Mouse (Mus musculus) hindbrain, embryonic 12.5 days (tissue): ENCODE measurements around the gene Cdc42ep5. TPM values are rescaled to one million over a fixed set of nuclear protein-coding genes. Genes with fewer than 3 reads are reported as not detected.

Experiments used
- ATAC-seq: fragments of 200-750 bp; cut with Nextera tagmentation; 2 replicates; pipeline ENCODE4 v1.8.0; 2017; ENCODE audit warnings: moderate TSS enrichment; ENCODE audit not compliant: low FRiP score
- H3K27ac ChIP-seq: fragments of 300-500 bp; sonication (generic); 2 replicates; pipeline ENCODE4 v1.5.1; 2016; ENCODE audit warnings: mild to moderate bottlenecking
- H3K27me3 ChIP-seq: fragments of 300-500 bp; sonication (generic); 2 replicates; pipeline ENCODE4 v1.6.1; 2016; ENCODE audit warnings: mild to moderate bottlenecking
- H3K36me3 ChIP-seq: fragments of 300-500 bp; sonication (generic); 2 replicates; pipeline ENCODE4 v1.6.1; 2016; ENCODE audit warnings: mild to moderate bottlenecking
- H3K4me1 ChIP-seq: fragments of 300-500 bp; sonication (generic); 2 replicates; pipeline ENCODE4 v1.6.1; 2016
- H3K4me2 ChIP-seq: fragments of 300-500 bp; sonication (generic); replicated peaks from 2 replicates; pipeline ENCODE4 v1.6.1; 2016; ENCODE audit warnings: mild to moderate bottlenecking
- H3K4me3 ChIP-seq: fragments of 300-500 bp; sonication (generic); 2 replicates; pipeline ENCODE4 v1.5.1; 2016; ENCODE audit warnings: mild to moderate bottlenecking
- H3K9ac ChIP-seq: fragments of 300-500 bp; sonication (generic); 2 replicates; pipeline ENCODE4 v1.6.1; 2016; ENCODE audit warnings: mild to moderate bottlenecking, moderate library complexity
- H3K9me3 ChIP-seq: fragments of 300-500 bp; sonication (generic); replicated peaks from 2 replicates; pipeline ENCODE4 v1.6.1; 2016; ENCODE audit warnings: mild to moderate bottlenecking
- WGBS: fragments of 180-500 bp; shearing (Covaris S2); methylation state at CpG from one replicate; pipeline ENCODE4 v1.1.7; 2016; 5-methylcytosine and 5-hydroxymethylcytosine counted together
- polyA plus RNA-seq: library from polyadenylated mRNA; unstranded; fragments of >200 nt; fragmentation: Nextera tagmentation; extraction: Ambion mirVana; gene quantifications from 2 replicates; pipeline ENCODE4 v1.2.1, GENCODE M21; 2016

Gene Cdc42ep5
- polyA plus RNA-seq, 1 experiment from 2014 or later = 25.7 TPM

GRCm38 (mm10) chr7:4132581-4132980 lies 32.1 kb downstream of the Cdc42ep5 start:
- WGBS = 95% methylated on average over 3 of the region's 3 CpGs
- Histone ChIP-seq H3K36me3 (peaks cover 25% of the 10 kb centered on the region), H3K9ac (0 out of 2 replicates have a peak overlapping the region, but pooled peaks have one; percentile 6), H3K9me3 (no peaks in the 10 kb centered on the region), H3K27me3 (no peaks in the 10 kb centered on the region), H3K27ac (no peak overlapping the region), H3K4me2 (no peak overlapping the region), H3K4me1 (peaks cover 13% of the 10 kb centered on the region), H3K4me3 (no peak overlapping the region)
- no peak for ATAC-seq

DNA sequence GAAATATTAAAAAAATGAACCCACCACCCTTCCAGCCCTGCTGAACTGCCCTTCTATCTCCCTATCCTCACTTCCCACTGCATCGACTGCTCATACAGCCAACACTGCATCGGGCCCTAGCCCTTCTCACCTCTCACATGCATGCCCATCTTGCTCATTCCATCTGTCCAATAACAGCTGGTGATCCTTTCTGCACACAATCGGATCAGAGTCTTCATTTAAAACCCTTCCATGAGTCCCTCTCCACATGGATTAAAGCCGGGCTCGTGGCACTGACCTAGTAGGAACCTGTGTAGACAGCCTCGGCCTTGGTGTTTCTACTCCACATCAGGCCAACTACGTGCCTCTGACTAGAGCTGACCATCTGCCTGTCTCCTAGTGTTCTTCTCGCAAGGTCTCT lies 32.7 kb downstream of the Cdc42ep5 start:
- Histone ChIP-seq H3K9me3 (no peaks in the 10 kb centered on the region), H3K4me3 (no peak overlapping the region), H3K27ac (peak overlapping the region; percentile 56; the same call in 1 of the 2 replicates), H3K4me2 (no peak overlapping the region), H3K27me3 (no peaks in the 10 kb centered on the region), H3K4me1 (peaks cover 13% of the 10 kb centered on the region), H3K9ac (0 out of 2 replicates have a peak overlapping the region, but pooled peaks have one; percentile 6), H3K36me3 (peaks cover 28% of the 10 kb centered on the region)
- no peak for ATAC-seq
- 88% methylated on average over 8 of the region's 8 CpGs for WGBS

DNA sequence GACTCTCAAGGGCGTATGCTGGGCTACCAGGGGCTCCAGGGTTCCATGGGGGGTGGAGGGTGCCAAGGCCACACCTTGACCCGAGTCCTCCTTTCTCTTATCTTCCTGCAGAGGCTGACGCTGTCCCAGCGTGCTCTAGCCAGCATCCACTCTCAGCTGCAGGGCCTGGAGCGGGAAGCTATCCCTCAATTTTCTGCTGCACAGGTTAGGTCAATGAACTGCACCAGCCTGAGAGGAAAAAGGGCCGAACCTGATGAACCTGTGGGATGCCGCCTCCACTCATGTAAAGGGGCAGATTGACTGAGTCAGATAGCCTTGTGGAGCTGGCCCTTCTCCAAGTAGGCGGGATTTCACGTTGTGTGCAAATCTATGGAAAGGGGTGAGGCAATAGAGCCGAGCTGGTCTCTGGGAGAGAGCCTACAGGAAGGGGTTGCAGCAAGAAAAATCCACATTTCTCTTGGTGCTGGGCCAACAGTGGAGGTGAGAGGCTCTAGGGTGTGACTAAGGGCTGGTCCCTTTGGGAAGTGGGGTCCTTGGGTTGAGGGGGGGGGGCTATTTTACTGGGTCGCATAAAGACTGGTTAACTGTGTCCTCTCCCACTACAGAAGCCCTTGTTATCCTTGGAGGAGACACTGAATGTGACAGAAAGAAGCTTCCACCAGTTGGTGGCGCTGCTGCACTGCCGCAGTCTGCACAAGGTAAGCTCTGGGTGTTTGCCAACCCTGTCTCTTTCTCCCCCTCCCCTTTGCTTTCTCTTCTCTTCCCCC lies 33.8 kb downstream of the Cdc42ep5 start:
- Histone ChIP-seq H3K27me3 (no peaks in the 10 kb centered on the region), H3K4me3 (no peak overlapping the region), H3K4me2 (peak overlapping the region; percentile 21; the same call in 1 of the 2 replicates), H3K36me3 (peaks cover 34% of the 10 kb centered on the region), H3K9ac (0 out of 2 replicates have a peak overlapping the region, but pooled peaks have one; percentile 35), H3K4me1 (peaks cover 13% of the 10 kb centered on the region), H3K9me3 (no peaks in the 10 kb centered on the region), H3K27ac (peak overlapping the region; percentile 66)
- WGBS = 40% methylated on average over 13 of the region's 13 CpGs
- ATAC-seq = peak; percentile 85

DNA sequence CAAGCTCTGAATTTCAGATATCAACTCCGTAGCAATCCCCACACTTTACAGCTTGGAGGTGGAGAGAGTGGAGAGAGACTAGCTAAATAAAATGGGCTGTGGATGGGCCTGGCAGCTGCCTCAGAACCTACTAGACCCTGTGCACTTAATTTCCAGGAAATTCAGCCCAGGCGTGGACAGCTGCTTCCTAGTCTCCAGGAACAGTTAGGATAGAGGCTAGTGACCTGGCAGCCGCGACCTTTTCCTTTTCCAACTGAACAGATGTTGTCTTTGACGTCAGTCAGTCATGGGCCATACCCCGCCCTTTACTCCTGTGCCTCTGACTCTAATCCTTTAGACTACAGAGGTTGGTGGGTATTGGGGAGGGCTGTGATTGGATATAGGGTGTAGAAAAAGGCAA lies 35.8 kb downstream of the Cdc42ep5 start:
- H3K4me1 ChIP-seq = peaks cover 30% of the 10 kb centered on the region
- no peak overlapping the region for H3K4me3 ChIP-seq
- no peak for ATAC-seq
- no peaks in the 10 kb centered on the region for H3K9me3 ChIP-seq
- H3K27ac ChIP-seq = no peak overlapping the region
- H3K36me3 ChIP-seq = peaks cover 34% of the 10 kb centered on the region
- H3K27me3 ChIP-seq = no peaks in the 10 kb centered on the region
- peak overlapping the region; percentile 32; the same call in 1 of the 2 replicates for H3K9ac ChIP-seq
- 74% methylated on average over 6 of the region's 6 CpGs for WGBS
- no peak overlapping the region for H3K4me2 ChIP-seq

DNA sequence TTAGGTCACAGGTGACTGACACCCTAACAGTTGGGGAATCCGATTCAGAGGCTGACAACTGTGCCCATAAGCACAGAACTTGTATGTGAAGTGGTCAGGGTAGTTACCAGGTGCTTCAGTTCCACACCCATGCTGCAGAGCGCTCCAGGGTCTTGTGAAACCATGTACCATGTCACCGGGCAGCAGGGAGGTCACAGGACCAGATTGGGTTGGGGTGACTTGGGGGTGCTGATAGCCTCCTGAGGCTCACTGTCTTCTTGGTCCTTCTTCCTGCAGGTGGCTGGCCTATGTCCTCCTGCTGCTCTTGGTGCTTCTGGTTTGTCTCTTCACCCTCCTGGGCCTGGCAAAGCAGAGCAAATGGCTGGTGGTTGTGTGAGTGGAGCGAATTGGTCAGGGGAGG lies 36.8 kb downstream of the Cdc42ep5 start:
- peaks cover 40% of the 10 kb centered on the region for H3K4me1 ChIP-seq
- no peak overlapping the region for H3K4me2 ChIP-seq
- WGBS = 92% methylated on average over 4 of the region's 4 CpGs
- no peaks in the 10 kb centered on the region for H3K9me3 ChIP-seq
- H3K36me3 ChIP-seq = peaks cover 28% of the 10 kb centered on the region
- H3K27ac ChIP-seq = no peak overlapping the region; the same call in 1 of the 2 replicates
- H3K4me3 ChIP-seq = no peak overlapping the region
- no peak for ATAC-seq
- H3K27me3 ChIP-seq = no peaks in the 10 kb centered on the region
- no peak overlapping the region for H3K9ac ChIP-seq

- 86% methylated on average over 11 of the region's 11 CpGs for WGBS
- no peak overlapping the region for H3K4me3 ChIP-seq
- no peak for ATAC-seq
- no peaks in the 10 kb centered on the region for H3K9me3 ChIP-seq
- no peak overlapping the region for H3K4me2 ChIP-seq
- H3K27me3 ChIP-seq = no peaks in the 10 kb centered on the region
- H3K36me3 ChIP-seq = peaks cover 23% of the 10 kb centered on the region
- peaks cover 47% of the 10 kb centered on the region for H3K4me1 ChIP-seq
- H3K9ac ChIP-seq = no peak overlapping the region
- no peak overlapping the region for H3K27ac ChIP-seq
Observed at GRCm38 (mm10) chr7:4126992-4127785, 37.5 kb downstream of the Cdc42ep5 start.

GRCm38 (mm10) chr7:4125306-4125705 lies 39.4 kb downstream of the Cdc42ep5 start:
- H3K9ac ChIP-seq = peak overlapping the region; percentile 47
- 24% methylated on average over 9 of the region's 9 CpGs for WGBS
- H3K4me3 ChIP-seq = no peak overlapping the region
- peaks cover 19% of the 10 kb centered on the region; the same call in 1 of the 2 replicates for H3K36me3 ChIP-seq
- peaks cover 52% of the 10 kb centered on the region for H3K4me1 ChIP-seq
- 0 out of 2 replicates have a peak, but pooled peaks cover 2% of the 10 kb centered on the region for H3K27me3 ChIP-seq
- H3K9me3 ChIP-seq = no peaks in the 10 kb centered on the region
- ATAC-seq = no peak
- peak overlapping the region; percentile 92 for H3K27ac ChIP-seq
- H3K4me2 ChIP-seq = peak overlapping the region; percentile 73; the same call in 1 of the 2 replicates

GRCm38 (mm10) chr7:4124856-4125255 lies 39.8 kb downstream of the Cdc42ep5 start:
- WGBS = 17% methylated on average over 5 of the region's 5 CpGs
- Histone ChIP-seq H3K36me3 (peaks cover 19% of the 10 kb centered on the region; the same call in 1 of the 2 replicates), H3K27me3 (0 out of 2 replicates have a peak, but pooled peaks cover 4% of the 10 kb centered on the region), H3K27ac (peak overlapping the region; percentile 92), H3K4me1 (peaks cover 55% of the 10 kb centered on the region), H3K4me2 (peak overlapping the region; percentile 73), H3K9me3 (no peaks in the 10 kb centered on the region), H3K9ac (peak overlapping the region; percentile 47), H3K4me3 (peak overlapping the region; percentile 23)
- no peak for ATAC-seq

GRCm38 (mm10) chr7:4124315-4124759 lies 40.3 kb downstream of the Cdc42ep5 start:
- Histone ChIP-seq H3K27ac (peak overlapping the region; percentile 92), H3K27me3 (0 out of 2 replicates have a peak, but pooled peaks cover 4% of the 10 kb centered on the region), H3K4me3 (peak overlapping the region; percentile 23), H3K4me2 (peak overlapping the region; percentile 73), H3K9me3 (no peaks in the 10 kb centered on the region), H3K36me3 (peaks cover 17% of the 10 kb centered on the region; the same call in 1 of the 2 replicates), H3K9ac (peak overlapping the region; percentile 47; the same call in 1 of the 2 replicates), H3K4me1 (peaks cover 57% of the 10 kb centered on the region)
- peak; percentile 84 for ATAC-seq
- WGBS = 2% methylated on average over 10 of the region's 10 CpGs

GRCm38 (mm10) chr7:4123732-4124131 lies 40.9 kb downstream of the Cdc42ep5 start:
- no peak overlapping the region for H3K9ac ChIP-seq
- peaks cover 63% of the 10 kb centered on the region for H3K4me1 ChIP-seq
- H3K36me3 ChIP-seq = peaks cover 17% of the 10 kb centered on the region; the same call in 1 of the 2 replicates
- WGBS = 23% methylated on average over 1 of the region's 1 CpGs
- H3K9me3 ChIP-seq = no peaks in the 10 kb centered on the region
- peak; percentile 83 for ATAC-seq
- no peak overlapping the region for H3K4me3 ChIP-seq
- peaks cover 8% of the 10 kb centered on the region; the same call in 1 of the 2 replicates for H3K27me3 ChIP-seq
- H3K27ac ChIP-seq = peak overlapping the region; percentile 92
- peak overlapping the region; percentile 73 for H3K4me2 ChIP-seq

DNA sequence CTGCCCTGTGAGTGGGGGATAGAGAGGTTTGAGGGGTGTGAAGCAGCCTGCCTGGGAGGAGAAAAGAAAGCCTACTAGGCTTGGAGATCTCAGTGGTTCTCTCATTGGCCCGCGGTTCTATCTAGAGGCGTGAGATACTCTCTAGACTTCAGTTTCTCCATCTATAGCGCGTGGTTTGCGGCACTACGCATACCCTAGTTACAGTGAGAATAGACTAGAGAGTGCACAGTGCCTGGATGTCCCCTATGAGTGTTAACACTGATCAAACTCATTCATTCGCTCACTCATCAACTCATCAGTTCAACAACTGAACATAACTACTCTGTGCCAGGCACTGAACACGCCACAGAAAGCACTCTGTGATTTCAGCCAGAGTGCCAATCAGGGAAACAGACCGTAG lies 41.9 kb downstream of the Cdc42ep5 start:
- H3K4me3 ChIP-seq = peak overlapping the region; percentile 59
- H3K27me3 ChIP-seq = peaks cover 11% of the 10 kb centered on the region; the same call in 1 of the 2 replicates
- WGBS = 78% methylated on average over 10 of the region's 10 CpGs
- no peak for ATAC-seq
- peak overlapping the region; percentile 92 for H3K27ac ChIP-seq
- peaks cover 65% of the 10 kb centered on the region for H3K4me1 ChIP-seq
- no peaks in the 10 kb centered on the region for H3K9me3 ChIP-seq
- peak overlapping the region; percentile 73 for H3K4me2 ChIP-seq
- peaks cover 11% of the 10 kb centered on the region; the same call in 1 of the 2 replicates for H3K36me3 ChIP-seq
- H3K9ac ChIP-seq = peak overlapping the region; percentile 86; the same call in 1 of the 2 replicates
